Mouse (Mus musculus): ENCODE results near the gene Wtip. TPM values are rescaled to one million over a fixed set of nuclear protein-coding genes. Genes with fewer than 3 reads are reported as not detected.

Wtip gene
- total RNA-seq, 1 experiment, result 68.6 TPM

- peaks cover 35% of the 10 kb centered on the region for H3K36me3 ChIP-seq (ENCODE audit: control insufficient read depth, insufficient read depth, low read length, poor library complexity, severe bottlenecking)
- no peak for TF ChIP-seq MAFK (IDR thresholded peaks at IDR 0.05; ENCODE audit: insufficient read depth, low read depth, low read length)
- TF ChIP-seq HCFC1 (IDR thresholded peaks at IDR 0.05; ENCODE audit: borderline replicate concordance, insufficient read depth, low read length), result no peak
- no peak; the same call in 1 of the 2 replicates for TF ChIP-seq ZNF384 (IDR thresholded peaks at IDR 0.05; ENCODE audit: low read depth, low read length)
- TF ChIP-seq CHD2 (IDR thresholded peaks at IDR 0.05; ENCODE audit: low read depth, low read length), result no peak
- no peak for TF ChIP-seq ZC3H11A (IDR thresholded peaks at IDR 0.05; ENCODE audit: borderline replicate concordance, low read depth, low read length)
- H3K27ac ChIP-seq (ENCODE audit: insufficient read depth, low read depth, low read length, poor library complexity, severe bottlenecking), result no peak overlapping the region
- H3K9ac ChIP-seq (ENCODE audit: insufficient read depth, low read depth, low read length, poor library complexity, severe bottlenecking), result no peak overlapping the region
- no peak overlapping the region for H3K4me3 ChIP-seq (ENCODE audit: insufficient read depth in 1 of 2, low read depth in 1 of 2, low read length in 2 of 2, poor library complexity in 1 of 2, severe bottlenecking in 1 of 2)
- H3K4me1 ChIP-seq (ENCODE audit: control insufficient read depth in 2 of 2, insufficient read depth in 2 of 2, low read length in 2 of 2, poor library complexity in 1 of 2), result peaks cover 0 to 5% of the 10 kb centered on the region in 2 experiments; a peak in 2 of 4 replicates
- in situ Hi-C loops (cut with MboI; ENCODE audit: low sequenced_read_pairs in 2 of 2, unreplicated experiment in 2 of 2), result no loop called here
- H3K9me3 ChIP-seq (ENCODE audit: control insufficient read depth, insufficient read depth, low read depth, low read length), result no peaks in the 10 kb centered on the region
- no peak for DNase-seq (ENCODE audit: low read depth, low spot score)
These were observed 6.4 kb upstream of the Wtip start for GRCm38 (mm10) chr7:34139493-34139892.

- H3K36me3 ChIP-seq (ENCODE audit: control insufficient read depth, insufficient read depth, low read length, poor library complexity, severe bottlenecking), result no peaks in the 10 kb centered on the region; the same call in 1 of the 2 replicates
- no peak for TF ChIP-seq ZNF384 (IDR thresholded peaks at IDR 0.05; ENCODE audit: low read depth, low read length)
- no peak for TF ChIP-seq ZC3H11A (IDR thresholded peaks at IDR 0.05; ENCODE audit: borderline replicate concordance, low read depth, low read length)
- TF ChIP-seq HCFC1 (IDR thresholded peaks at IDR 0.05; ENCODE audit: borderline replicate concordance, insufficient read depth, low read length), result no peak
- no peak for TF ChIP-seq MAFK (IDR thresholded peaks at IDR 0.05; ENCODE audit: insufficient read depth, low read depth, low read length)
- H3K27ac ChIP-seq (ENCODE audit: insufficient read depth, low read depth, low read length, poor library complexity, severe bottlenecking), result no peak overlapping the region
- no peaks in the 10 kb centered on the region for H3K9me3 ChIP-seq (ENCODE audit: control insufficient read depth, insufficient read depth, low read depth, low read length)
- H3K4me3 ChIP-seq (ENCODE audit: insufficient read depth in 1 of 2, low read depth in 1 of 2, low read length in 2 of 2, poor library complexity in 1 of 2, severe bottlenecking in 1 of 2), result no peak overlapping the region
- in situ Hi-C loops (cut with MboI; ENCODE audit: low sequenced_read_pairs in 2 of 2, unreplicated experiment in 2 of 2), result no loop called here
- DNase-seq (ENCODE audit: low read depth, low spot score), result no peak
- H3K9ac ChIP-seq (ENCODE audit: insufficient read depth, low read depth, low read length, poor library complexity, severe bottlenecking), result no peak overlapping the region
- peaks cover 2 to 16% of the 10 kb centered on the region in 2 experiments; a peak in 3 of 4 replicates for H3K4me1 ChIP-seq (ENCODE audit: control insufficient read depth in 2 of 2, insufficient read depth in 2 of 2, low read length in 2 of 2, poor library complexity in 1 of 2)
These were observed 1.3 kb upstream of the Wtip start for GRCm38 (mm10) chr7:34134336-34134735.

- in situ Hi-C loops (cut with MboI; ENCODE audit: low sequenced_read_pairs in 2 of 2, unreplicated experiment in 2 of 2), result no loop called here
These were observed 551 bp downstream of the Wtip start for GRCm38 (mm10) chr7:34132355-34133079.

GRCm38 (mm10) chr7:34131959-34132354 lies 1.1 kb downstream of the Wtip start:
- no peak for TF ChIP-seq HCFC1 (IDR thresholded peaks at IDR 0.05; ENCODE audit: borderline replicate concordance, insufficient read depth, low read length)
- TF ChIP-seq CHD2 (IDR thresholded peaks at IDR 0.05; ENCODE audit: low read depth, low read length), result no peak
- no peak for TF ChIP-seq ZC3H11A (IDR thresholded peaks at IDR 0.05; ENCODE audit: borderline replicate concordance, low read depth, low read length)
- TF ChIP-seq ZNF384 (IDR thresholded peaks at IDR 0.05; ENCODE audit: low read depth, low read length), result no peak
- TF ChIP-seq MAFK (IDR thresholded peaks at IDR 0.05; ENCODE audit: insufficient read depth, low read depth, low read length), result no peak
- Histone ChIP-seq H3K4me1 (ENCODE audit: control insufficient read depth in 2 of 2, insufficient read depth in 2 of 2, low read length in 2 of 2, poor library complexity in 1 of 2) (peaks cover 2 to 16% of the 10 kb centered on the region in 2 experiments; a peak in 3 of 4 replicates), H3K9ac (ENCODE audit: insufficient read depth, low read depth, low read length, poor library complexity, severe bottlenecking) (no peak overlapping the region), H3K27ac (ENCODE audit: insufficient read depth, low read depth, low read length, poor library complexity, severe bottlenecking) (no peak overlapping the region), H3K4me3 (ENCODE audit: insufficient read depth in 1 of 2, low read depth in 1 of 2, low read length in 2 of 2, poor library complexity in 1 of 2, severe bottlenecking in 1 of 2) (peak overlapping the region; percentile 68 to 99), H3K36me3 (ENCODE audit: control insufficient read depth, insufficient read depth, low read length, poor library complexity, severe bottlenecking) (no peaks in the 10 kb centered on the region; the same call in 1 of the 2 replicates), H3K9me3 (ENCODE audit: control insufficient read depth, insufficient read depth, low read depth, low read length) (no peaks in the 10 kb centered on the region)
- in situ Hi-C loops (cut with MboI; ENCODE audit: low sequenced_read_pairs in 2 of 2, unreplicated experiment in 2 of 2), result no loop called here
- no peak for DNase-seq (ENCODE audit: low read depth, low spot score)

More at GRCm38 (mm10) chr7:34132355-34133079, 551 bp downstream of the Wtip start:
- Histone ChIP-seq H3K9ac (ENCODE audit: insufficient read depth, low read depth, low read length, poor library complexity, severe bottlenecking) (peak overlapping the region; percentile 98), H3K36me3 (ENCODE audit: control insufficient read depth, insufficient read depth, low read length, poor library complexity, severe bottlenecking) (no peaks in the 10 kb centered on the region; the same call in 1 of the 2 replicates), H3K27ac (ENCODE audit: insufficient read depth, low read depth, low read length, poor library complexity, severe bottlenecking) (peak overlapping the region; percentile 73), H3K9me3 (ENCODE audit: control insufficient read depth, insufficient read depth, low read depth, low read length) (no peaks in the 10 kb centered on the region), H3K4me1 (ENCODE audit: control insufficient read depth in 2 of 2, insufficient read depth in 2 of 2, low read length in 2 of 2, poor library complexity in 1 of 2) (peaks cover 2 to 16% of the 10 kb centered on the region in 2 experiments; a peak in 3 of 4 replicates), H3K4me3 (ENCODE audit: insufficient read depth in 1 of 2, low read depth in 1 of 2, low read length in 2 of 2, poor library complexity in 1 of 2, severe bottlenecking in 1 of 2) (peak overlapping the region; percentile 68 to 99)
- TF ChIP-seq CHD2 (IDR thresholded peaks at IDR 0.05; ENCODE audit: low read depth, low read length), result no peak
- no peak for TF ChIP-seq ZNF384 (IDR thresholded peaks at IDR 0.05; ENCODE audit: low read depth, low read length)
- no peak for TF ChIP-seq HCFC1 (IDR thresholded peaks at IDR 0.05; ENCODE audit: borderline replicate concordance, insufficient read depth, low read length)
- TF ChIP-seq ZC3H11A (IDR thresholded peaks at IDR 0.05; ENCODE audit: borderline replicate concordance, low read depth, low read length), result no peak
- TF ChIP-seq MAFK (IDR thresholded peaks at IDR 0.05; ENCODE audit: insufficient read depth, low read depth, low read length), result no peak
- DNase-seq (ENCODE audit: low read depth, low spot score), result no peak
